In genomic region chr12:67399537-67399936, GRCm38 (mm10) we compare ENCODE assay signal across 26 mouse cellular contexts.
DNase-seq lines count a peak whose midpoint lies in the region; ATAC-seq lines count a peak whose summit lies in the region.
"Had no signal": no experiment of that assay in that cellular context is flagged by ENCODE, and none has a peak within 500 bp of the region (broad histone marks: within the 10 kb centered on the region; RNA-seq: fewer than 3 reads in every experiment).

No protein-coding gene starts in this region.

- no peak overlapping the region for H3K27ac ChIP-seq in kidney, embryonic 15.5 days
- H3K27ac ChIP-seq in embryonic facial prominence, embryonic 10.5 days (replicated peaks) = no peak overlapping the region
- H3K27ac ChIP-seq: embryonic facial prominence, embryonic 12.5 days; embryonic facial prominence, embryonic 15.5 days; forebrain, embryonic 12.5 days; forebrain, embryonic 15.5 days; heart, adult 2 months; heart, embryonic 10.5 days; heart, embryonic 13.5 days; hindbrain, embryonic 14.5 days; hindbrain, postnatal 0 days had no signal

- no peak overlapping the region for H3K4me3 ChIP-seq in kidney, embryonic 15.5 days (replicated peaks)
- H3K4me3 ChIP-seq in embryonic facial prominence, embryonic 10.5 days = no peak overlapping the region
- H3K4me3 ChIP-seq: embryonic facial prominence, embryonic 12.5 days; embryonic facial prominence, embryonic 15.5 days; forebrain, embryonic 12.5 days; forebrain, embryonic 15.5 days; heart, adult 2 months; heart, embryonic 10.5 days; heart, embryonic 13.5 days had no signal

- no peak for DNase-seq in kidney, postnatal 4 days
- DNase-seq in embryo, embryonic 10.5 days (ENCODE audit: low spot score) = peak; percentile 23
- peak; percentile 8 for DNase-seq in embryonic facial prominence, embryonic 10.5 days (ENCODE audit: low spot score)
- peak; percentile 6 for DNase-seq in mesoderm, embryonic 11.5 days (ENCODE audit: low read depth, low spot score)
- no peak for DNase-seq in urinary bladder, postnatal 14 days (ENCODE audit: low spot score)
- DNase-seq in B cell, adult 2 months = no peak
- DNase-seq: adrenal gland, postnatal 10 days; adrenal gland, postnatal 36 days; cerebellum, adult 18-20 months; cerebellum, adult 9-10 months; cerebellum, postnatal 36 days; gastrocnemius, postnatal 10 days; gastrocnemius, postnatal 36 days; heart, adult 2 months; heart, postnatal 14 days; heart, postnatal 4 days had no signal

- H3K27me3 ChIP-seq in kidney, embryonic 15.5 days = no peaks in the 10 kb centered on the region
- no peaks in the 10 kb centered on the region for H3K27me3 ChIP-seq in embryonic facial prominence, embryonic 10.5 days (replicated peaks; ENCODE audit: low read depth, poor library complexity, severe bottlenecking)
- H3K27me3 ChIP-seq: embryonic facial prominence, embryonic 12.5 days; embryonic facial prominence, embryonic 15.5 days; forebrain, embryonic 12.5 days; forebrain, embryonic 15.5 days; heart, embryonic 13.5 days had no signal

- no peaks in the 10 kb centered on the region for H3K9me3 ChIP-seq in kidney, embryonic 15.5 days (replicated peaks)
- H3K9me3 ChIP-seq in embryonic facial prominence, embryonic 10.5 days = no peaks in the 10 kb centered on the region
- H3K9me3 ChIP-seq: embryonic facial prominence, embryonic 12.5 days; embryonic facial prominence, embryonic 15.5 days; forebrain, embryonic 12.5 days; forebrain, embryonic 15.5 days; heart, embryonic 10.5 days; heart, embryonic 13.5 days had no signal

- WGBS in kidney, embryonic 15.5 days = 17% methylated on average over 3 of the region's 3 CpGs
- WGBS in embryonic facial prominence, embryonic 10.5 days = 56% methylated on average over 3 of the region's 3 CpGs

- H3K36me3 ChIP-seq in kidney, embryonic 15.5 days = no peaks in the 10 kb centered on the region
- H3K36me3 ChIP-seq in embryonic facial prominence, embryonic 10.5 days (replicated peaks) = no peaks in the 10 kb centered on the region
- H3K36me3 ChIP-seq: embryonic facial prominence, embryonic 12.5 days; embryonic facial prominence, embryonic 15.5 days; forebrain, embryonic 12.5 days; forebrain, embryonic 15.5 days; heart, embryonic 10.5 days; heart, embryonic 13.5 days had no signal

- H3K4me1 ChIP-seq in kidney, embryonic 15.5 days = 0 out of 2 replicates have a peak, but pooled peaks cover 3% of the 10 kb centered on the region
- no peaks in the 10 kb centered on the region for H3K4me1 ChIP-seq in embryonic facial prominence, embryonic 10.5 days
- H3K4me1 ChIP-seq: embryonic facial prominence, embryonic 12.5 days; embryonic facial prominence, embryonic 15.5 days; forebrain, embryonic 12.5 days; forebrain, embryonic 15.5 days; heart, embryonic 10.5 days; heart, embryonic 13.5 days had no signal

- no peak overlapping the region for H3K4me2 ChIP-seq in kidney, embryonic 15.5 days
- H3K4me2 ChIP-seq: embryonic facial prominence, embryonic 12.5 days; embryonic facial prominence, embryonic 15.5 days; forebrain, embryonic 12.5 days; forebrain, embryonic 15.5 days; heart, embryonic 13.5 days; hindbrain, embryonic 14.5 days had no signal

- H3K9ac ChIP-seq in kidney, embryonic 15.5 days = no peak overlapping the region
- H3K9ac ChIP-seq: embryonic facial prominence, embryonic 12.5 days; embryonic facial prominence, embryonic 15.5 days; forebrain, embryonic 12.5 days; forebrain, embryonic 15.5 days; heart, embryonic 13.5 days; hindbrain, embryonic 14.5 days had no signal

- ATAC-seq in kidney, embryonic 15.5 days (replicated peaks; ENCODE audit: low FRiP score) = peak; percentile 78; the same call in 1 of the 2 replicates
- ATAC-seq: forebrain, embryonic 15.5 days; hindbrain, postnatal 0 days; intestine, postnatal 0 days had no signal

Comparison
In these comparisons a context has a peak if more than half of its experiments do, and no peak if none do; other contexts are left out.
1. DNase-seq: peak in embryo, embryonic 10.5 days (single experiment), embryonic facial prominence, embryonic 10.5 days (single experiment) and mesoderm, embryonic 11.5 days (single experiment); none in kidney, postnatal 4 days (0 of 2), urinary bladder, postnatal 14 days (single experiment) and B cell, adult 2 months (0 of 2).